Mouse (Mus musculus) embryonic facial prominence, embryonic 11.5 days (tissue): ENCODE data around the gene Wdr74. TPM values are rescaled to one million over a fixed set of nuclear protein-coding genes. Genes with fewer than 3 reads are reported as not detected.

Experiments
- ATAC-seq: fragments of 200-750 bp; cut with Nextera tagmentation; replicated peaks from 2 replicates; pipeline ENCODE4 v1.8.0; 2017; ENCODE audit warnings: low read depth; ENCODE audit not compliant: insufficient number of reproducible peaks, low FRiP score, low TSS enrichment
- DNase-seq: peaks from one replicate; pipeline ENCODE4 v3.0.0-alpha.2; 2015; ENCODE audit warnings: low spot score
- H3K27ac ChIP-seq: fragments of 300-500 bp; sonication (generic); replicated peaks from 2 replicates; pipeline ENCODE4 v1.5.1; 2014; ENCODE audit warnings: mild to moderate bottlenecking, low read depth, low read length, control low read depth
- H3K27me3 ChIP-seq: fragments of 300-500 bp; sonication (generic); 2 replicates; pipeline ENCODE4 v1.6.1; 2014; ENCODE audit warnings: mild to moderate bottlenecking, low read length, moderate library complexity, mixed read lengths; ENCODE audit not compliant: control insufficient read depth, insufficient read depth
- H3K36me3 ChIP-seq: fragments of 300-500 bp; sonication (generic); replicated peaks from 2 replicates; pipeline ENCODE4 v1.6.1; 2014; ENCODE audit warnings: low read depth, mild to moderate bottlenecking, low read length, moderate library complexity, mixed read lengths; ENCODE audit not compliant: control insufficient read depth, insufficient read depth
- H3K4me1 ChIP-seq: fragments of 300-500 bp; sonication (generic); 2 replicates; pipeline ENCODE4 v1.6.1; 2014; ENCODE audit warnings: low read length, mixed read lengths; ENCODE audit not compliant: control insufficient read depth, insufficient read depth
- H3K4me2 ChIP-seq: fragments of 300-500 bp; sonication (generic); 2 replicates; pipeline ENCODE4 v1.6.1; 2014; ENCODE audit warnings: low read depth, mild to moderate bottlenecking, control low read depth, low read length, moderate library complexity
- H3K4me3 ChIP-seq: fragments of 300-500 bp; sonication (generic); 2 replicates; pipeline ENCODE4 v1.5.1; 2014; ENCODE audit warnings: low read depth, low read length, control low read depth
- H3K9ac ChIP-seq: fragments of 300-500 bp; sonication (generic); replicated peaks from 2 replicates; pipeline ENCODE4 v1.6.1; 2014; ENCODE audit warnings: mild to moderate bottlenecking, control low read depth, low read length
- H3K9me3 ChIP-seq: fragments of 300-500 bp; sonication (generic); replicated peaks from 2 replicates; pipeline ENCODE4 v1.6.1; 2016; ENCODE audit warnings: mild to moderate bottlenecking, low read length, inconsistent platforms, mixed read lengths; ENCODE audit not compliant: control insufficient read depth
- WGBS: fragments of 180-500 bp; shearing (Covaris S2); extraction: QIAGEN DNeasy Blood & Tissue Kit; methylation state at CpG from one replicate; pipeline ENCODE4 v1.1.7; 2014; 5-methylcytosine and 5-hydroxymethylcytosine counted together
- polyA plus RNA-seq: library from polyadenylated mRNA; unstranded; fragments of >200 nt; fragmentation: Nextera tagmentation; extraction: Ambion mirVana; gene quantifications from 2 replicates; pipeline ENCODE4 v1.2.1, GENCODE M21; 2014

The Wdr74 gene
- polyA plus RNA-seq, 1 experiment from 2014 or later: 91.0 TPM

GRCm38 (mm10) chr19:8721378-8721777 lies 14.2 kb upstream of the Wdr74 start:
- Histone ChIP-seq H3K9ac (no peak overlapping the region; the same call in 1 of the 2 replicates), H3K4me2 (no peak overlapping the region), H3K4me1 (no peaks in the 10 kb centered on the region), H3K27ac (no peak overlapping the region), H3K36me3 (peaks cover 18% of the 10 kb centered on the region), H3K27me3 (no peaks in the 10 kb centered on the region), H3K9me3 (no peaks in the 10 kb centered on the region), H3K4me3 (no peak overlapping the region)
- ATAC-seq: no peak
- no peak for DNase-seq
- 96% methylated on average over 1 of the region's 1 CpGs for WGBS

DNA sequence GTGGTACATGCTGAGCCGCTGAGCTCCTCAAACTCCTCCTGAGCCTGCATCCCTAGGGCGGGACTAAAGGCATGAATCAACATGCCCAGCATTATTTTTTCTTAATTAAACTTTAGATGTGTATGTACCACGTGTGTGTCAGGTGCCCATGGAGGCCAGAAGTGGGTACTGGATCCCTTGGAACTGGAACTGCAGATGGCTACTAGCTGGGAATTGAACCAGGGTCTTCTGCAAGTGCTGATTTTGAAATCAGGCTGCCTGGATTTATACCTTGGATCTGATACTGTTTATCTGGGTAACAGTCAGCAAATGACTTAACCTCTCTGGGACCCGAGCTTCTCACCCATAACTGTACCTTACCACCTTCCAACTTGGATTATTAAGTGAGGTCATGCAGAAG lies 13.6 kb upstream of the Wdr74 start:
- no peak for ATAC-seq
- Histone ChIP-seq H3K27ac (no peak overlapping the region), H3K9me3 (no peaks in the 10 kb centered on the region), H3K4me2 (peak overlapping the region; percentile 65), H3K27me3 (no peaks in the 10 kb centered on the region), H3K4me3 (peak overlapping the region; percentile 52), H3K4me1 (no peaks in the 10 kb centered on the region), H3K36me3 (peaks cover 21% of the 10 kb centered on the region), H3K9ac (peak overlapping the region; percentile 87)
- 61% methylated on average over 4 of the region's 4 CpGs for WGBS
- no peak for DNase-seq

DNA sequence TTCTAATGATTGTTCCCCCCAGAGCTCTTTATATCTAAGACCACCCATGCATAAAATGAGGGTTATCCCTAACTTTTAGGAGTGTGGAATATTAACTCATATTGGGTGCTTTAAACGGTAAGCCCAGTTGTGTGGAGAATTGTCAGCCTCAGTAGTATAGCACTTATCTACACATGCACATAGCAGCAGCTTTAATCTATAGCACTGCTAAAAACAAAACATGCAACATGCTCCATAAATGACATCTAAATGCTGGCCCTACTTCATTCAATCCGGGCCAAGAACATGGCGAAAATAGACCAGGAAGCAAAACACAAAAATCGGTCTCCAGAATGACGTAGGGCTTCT lies 13.1 kb upstream of the Wdr74 start:
- H3K9me3 ChIP-seq: no peaks in the 10 kb centered on the region
- DNase-seq (no peak), ATAC-seq (0 out of 2 replicates have a peak, but pooled peaks have one; percentile 2)
- 2% methylated on average over 5 of the region's 5 CpGs for WGBS
- no peaks in the 10 kb centered on the region for H3K4me1 ChIP-seq
- peak overlapping the region; percentile 65 for H3K4me2 ChIP-seq
- H3K9ac ChIP-seq: peak overlapping the region; percentile 87
- H3K36me3 ChIP-seq: peaks cover 21% of the 10 kb centered on the region
- peak overlapping the region; percentile 52 for H3K4me3 ChIP-seq
- no peaks in the 10 kb centered on the region for H3K27me3 ChIP-seq
- peak overlapping the region; percentile 91 for H3K27ac ChIP-seq

GRCm38 (mm10) chr19:8722907-8723573 lies 12.6 kb upstream of the Wdr74 start, which contains the start of gene Slc3a2:
Slc3a2 (minus strand) TSS chr19:8723369.
- H3K9me3 ChIP-seq: no peaks in the 10 kb centered on the region
- H3K4me2 ChIP-seq: peak within 1 kb of the TSS; percentile 66
- DNase-seq: peak; percentile 98
- H3K27ac ChIP-seq: peak within 1 kb of the TSS; percentile 91
- peaks cover 21% of the 10 kb centered on the region for H3K36me3 ChIP-seq
- no peaks in the 10 kb centered on the region for H3K4me1 ChIP-seq
- peak within 1 kb of the TSS; percentile 52 for H3K4me3 ChIP-seq
- H3K9ac ChIP-seq: peak within 1 kb of the TSS; percentile 90
- ATAC-seq: peak; percentile 93
- WGBS: under 1% methylated on average over 50 of the region's 50 CpGs
- H3K27me3 ChIP-seq: no peaks in the 10 kb centered on the region

DNA sequence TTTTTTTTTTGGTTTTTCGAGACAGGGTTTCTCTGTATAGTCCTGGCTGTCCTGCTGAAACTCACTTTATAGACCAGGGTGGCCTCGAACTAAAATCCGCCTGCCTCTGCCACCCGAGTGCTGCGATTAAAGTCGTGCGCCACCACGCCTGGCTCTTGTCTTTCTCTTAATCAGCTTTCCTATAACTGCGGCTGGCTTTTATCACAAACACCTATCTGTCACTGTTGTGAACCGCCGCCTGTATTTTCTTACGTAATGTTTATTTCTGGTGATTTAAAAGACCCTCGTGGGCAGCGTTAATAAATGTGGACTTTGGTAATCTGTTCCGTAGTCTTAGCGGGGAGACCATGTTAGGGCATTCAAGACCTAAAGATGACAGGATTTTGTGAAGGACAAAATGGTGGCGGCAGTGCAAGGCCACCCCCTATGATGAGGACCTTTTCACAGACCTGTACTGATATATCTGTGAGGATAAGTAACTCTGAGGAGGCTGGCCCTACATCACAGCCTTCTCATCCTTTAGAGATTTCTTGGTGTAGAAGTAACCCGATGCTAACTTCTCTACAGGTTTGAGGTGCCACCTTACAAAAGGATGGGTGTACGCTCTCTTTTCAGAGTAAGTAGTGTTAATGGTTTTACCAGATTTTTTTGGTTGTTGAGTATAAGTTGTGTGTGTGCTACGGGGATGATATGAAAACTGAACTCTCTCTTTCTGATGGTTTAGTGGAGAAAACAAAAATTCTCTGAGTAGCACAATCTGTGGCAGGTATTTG lies 11.9 kb upstream of the Wdr74 start:
- H3K4me3 ChIP-seq: peak overlapping the region; percentile 52
- no peak for ATAC-seq
- peak overlapping the region; percentile 43; the same call in 1 of the 2 replicates for H3K27ac ChIP-seq
- WGBS: 0% methylated on average over 20 of the region's 20 CpGs
- H3K9me3 ChIP-seq: no peaks in the 10 kb centered on the region
- H3K9ac ChIP-seq: peak overlapping the region; percentile 90
- H3K27me3 ChIP-seq: no peaks in the 10 kb centered on the region
- peak; percentile 46 for DNase-seq
- H3K4me2 ChIP-seq: peak overlapping the region; percentile 66
- peaks cover 21% of the 10 kb centered on the region for H3K36me3 ChIP-seq
- no peaks in the 10 kb centered on the region for H3K4me1 ChIP-seq

DNA sequence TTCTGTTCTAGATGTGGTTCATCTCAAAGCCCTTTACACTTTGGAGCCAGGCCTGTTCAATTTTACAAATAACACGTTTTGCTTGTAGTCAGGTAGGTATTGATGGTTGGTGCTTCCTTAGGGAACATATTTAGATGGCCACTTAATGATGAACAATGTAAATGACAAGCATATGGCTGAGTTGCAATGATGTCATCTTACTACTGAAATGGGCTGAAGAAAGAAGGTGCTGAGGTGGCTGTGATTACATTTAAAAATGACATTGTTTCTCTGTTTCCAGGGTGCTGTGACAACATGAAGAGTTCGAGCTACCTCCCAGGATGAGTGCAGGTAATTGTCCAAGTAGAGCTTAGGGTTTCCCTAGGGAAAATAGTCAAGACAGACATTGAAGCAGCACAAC lies 11.2 kb upstream of the Wdr74 start:
- WGBS: 0% methylated on average over 2 of the region's 2 CpGs
- Histone ChIP-seq H3K27ac (no peak overlapping the region), H3K4me2 (peak overlapping the region; percentile 66), H3K9ac (peak overlapping the region; percentile 90), H3K27me3 (no peaks in the 10 kb centered on the region), H3K4me3 (peak overlapping the region; percentile 52), H3K9me3 (no peaks in the 10 kb centered on the region), H3K4me1 (no peaks in the 10 kb centered on the region), H3K36me3 (peaks cover 21% of the 10 kb centered on the region)
- ATAC-seq (no peak), DNase-seq (no peak)

GRCm38 (mm10) chr19:8725081-8725613 lies 10.5 kb upstream of the Wdr74 start:
- no peak overlapping the region for H3K27ac ChIP-seq
- DNase-seq (no peak), ATAC-seq (no peak)
- no peaks in the 10 kb centered on the region for H3K9me3 ChIP-seq
- WGBS: 54% methylated on average over 4 of the region's 4 CpGs
- no peaks in the 10 kb centered on the region for H3K4me1 ChIP-seq
- peak overlapping the region; percentile 66 for H3K4me2 ChIP-seq
- H3K36me3 ChIP-seq: peaks cover 21% of the 10 kb centered on the region
- H3K27me3 ChIP-seq: no peaks in the 10 kb centered on the region
- H3K4me3 ChIP-seq: peak overlapping the region; percentile 52
- peak overlapping the region; percentile 90 for H3K9ac ChIP-seq
